Mouse (Mus musculus) heart, embryonic 10.5 days (tissue): Measurements from ENCODE around the gene Vmn1r206. TPM values are rescaled to one million over a fixed set of nuclear protein-coding genes. Genes with fewer than 3 reads are reported as not detected.
"Not testable (repeated sequence)": the region's sequence is repeated elsewhere in the genome, so short reads cannot be mapped to it uniquely, and the experiment has no call there.

Source experiments
- DNase-seq: peaks from one replicate; pipeline ENCODE4 v3.0.0-alpha.2; 2017; ENCODE audit warnings: low spot score
- H3K27ac ChIP-seq: fragments of 300-500 bp; sonication (generic); 2 replicates; pipeline ENCODE4 v1.5.1; 2016; ENCODE audit warnings: mild to moderate bottlenecking
- H3K27me3 ChIP-seq: fragments of 300-500 bp; sonication (generic); 2 replicates; pipeline ENCODE4 v1.6.1; 2016; ENCODE audit warnings: mild to moderate bottlenecking; ENCODE audit not compliant: poor library complexity, insufficient read depth, severe bottlenecking
- H3K36me3 ChIP-seq: fragments of 300-500 bp; sonication (generic); 2 replicates; pipeline ENCODE4 v1.6.1; 2016; ENCODE audit warnings: mild to moderate bottlenecking, moderate library complexity
- H3K4me1 ChIP-seq: fragments of 300-500 bp; sonication (generic); 2 replicates; pipeline ENCODE4 v1.6.1; 2016; ENCODE audit warnings: mild to moderate bottlenecking
- H3K4me3 ChIP-seq: fragments of 300-500 bp; sonication (generic); 2 replicates; pipeline ENCODE4 v1.5.1; 2016; ENCODE audit warnings: mild to moderate bottlenecking, moderate library complexity
- H3K9me3 ChIP-seq: fragments of 300-500 bp; sonication (generic); 2 replicates; pipeline ENCODE4 v1.6.1; 2016; ENCODE audit warnings: mild to moderate bottlenecking, moderate library complexity
- WGBS: fragments of 180-500 bp; shearing (Covaris S2); methylation state at CpG from one replicate; pipeline ENCODE4 v1.1.7; 2016; 5-methylcytosine and 5-hydroxymethylcytosine counted together
- polyA plus RNA-seq: library from polyadenylated mRNA; unstranded; fragments of >200 nt; fragmentation: Nextera tagmentation; extraction: Ambion mirVana; gene quantifications from 2 replicates; pipeline ENCODE4 v1.2.1, GENCODE M21; 2016

The Vmn1r206 gene
- not detected in 2 replicates for polyA plus RNA-seq

GRCm38 (mm10) chr13:22624151-22624550 is at the start of gene Vmn1r206:
TSS of gene Vmn1r206 (minus strand) at chr13:22624251.
- not testable (repeated sequence) for H3K4me3 ChIP-seq, DNase-seq, H3K36me3 ChIP-seq, H3K9me3 ChIP-seq, H3K27me3 ChIP-seq, H3K4me1 ChIP-seq, H3K27ac ChIP-seq

GRCm38 (mm10) chr13:22592900-22593299 is 31.2 kb downstream of the Vmn1r206 start, which contains the start of gene Vmn1r205:
TSS of gene Vmn1r205 (minus strand) at chr13:22593000.
- no peak within 1 kb of the TSS for H3K4me3 ChIP-seq
- H3K4me1 ChIP-seq, result no peaks in the 10 kb centered on the region
- 79% methylated on average over 3 of the region's 3 CpGs for WGBS
- no peaks in the 10 kb centered on the region for H3K27me3 ChIP-seq
- DNase-seq, result no peak
- H3K36me3 ChIP-seq, result no peaks in the 10 kb centered on the region
- no peaks in the 10 kb centered on the region for H3K9me3 ChIP-seq
- no peak within 1 kb of the TSS for H3K27ac ChIP-seq

GRCm38 (mm10) chr13:22583336-22583735 is 40.7 kb downstream of the Vmn1r206 start:
- 68% methylated on average over 14 of the region's 14 CpGs for WGBS
- not testable (repeated sequence) for H3K4me1 ChIP-seq, H3K4me3 ChIP-seq, H3K36me3 ChIP-seq, H3K27me3 ChIP-seq, H3K9me3 ChIP-seq, DNase-seq, H3K27ac ChIP-seq

GRCm38 (mm10) chr13:22574911-22575310 is 49.1 kb downstream of the Vmn1r206 start:
- DNase-seq, H3K27ac ChIP-seq, H3K27me3 ChIP-seq, H3K4me3 ChIP-seq, H3K9me3 ChIP-seq, H3K4me1 ChIP-seq, H3K36me3 ChIP-seq: not testable (repeated sequence)
- WGBS, result 76% methylated on average over 3 of the region's 3 CpGs

Other genes starting within 250 kb of the Vmn1r206 start
- not detected in 2 replicates for gene Vmn1r199, start 244.4 kb downstream of the Vmn1r206 start, polyA plus RNA-seq
- gene Vmn1r200, start 233.9 kb downstream of the Vmn1r206 start, polyA plus RNA-seq, result not detected in 2 replicates
- not detected in 2 replicates for gene Vmn1r201, start 152.3 kb downstream of the Vmn1r206 start, polyA plus RNA-seq
- not detected in 2 replicates for gene Vmn1r202, start 118.9 kb downstream of the Vmn1r206 start, polyA plus RNA-seq
- gene Vmn1r203, start 106.1 kb downstream of the Vmn1r206 start, polyA plus RNA-seq, result not detected in 2 replicates
- not detected in 2 replicates for gene Vmn1r204, start 71.1 kb downstream of the Vmn1r206 start, polyA plus RNA-seq
- not detected in 2 replicates for gene Vmn1r205, start 31.3 kb downstream of the Vmn1r206 start, polyA plus RNA-seq
- gene Vmn1r207-ps, start 105.4 kb upstream of the Vmn1r206 start, polyA plus RNA-seq, result not detected in 2 replicates
- gene Vmn1r208, start 153.1 kb upstream of the Vmn1r206 start, polyA plus RNA-seq, result not detected in 2 replicates
- gene Vmn1r209, start 185.4 kb upstream of the Vmn1r206 start, polyA plus RNA-seq, result not detected in 2 replicates
- not detected in 2 replicates for gene Vmn1r210, start 207.1 kb upstream of the Vmn1r206 start, polyA plus RNA-seq
- not detected in 2 replicates for gene Vmn1r211, start 233.3 kb upstream of the Vmn1r206 start, polyA plus RNA-seq